Mouse (Mus musculus): ENCODE measurements around the gene Fut11. TPM values are rescaled to one million over a fixed set of nuclear protein-coding genes. Genes with fewer than 3 reads are reported as not detected.

Gene Fut11
- polyA plus RNA-seq, 1 experiment from 2014 or later, result 29.3 TPM

GRCm38 (mm10) chr14:20725660-20726339 lies 31.0 kb downstream of the Fut11 start:
- Histone ChIP-seq H3K4me2 (no peak overlapping the region), H3K9me3 (no peaks in the 10 kb centered on the region), H3K4me3 (no peak overlapping the region), H3K9ac (no peak overlapping the region), H3K4me1 (replicated peaks) (no peaks in the 10 kb centered on the region), H3K27me3 (no peaks in the 10 kb centered on the region), H3K27ac (no peak overlapping the region), H3K36me3 (peaks cover 96% of the 10 kb centered on the region)
- 88% methylated on average over 6 of the region's 6 CpGs for WGBS
- ATAC-seq (ENCODE audit: low FRiP score), result no peak

GRCm38 (mm10) chr14:20729871-20730270 lies 35.1 kb downstream of the Fut11 start:
- 94% methylated on average over 9 of the region's 9 CpGs for WGBS
- Histone ChIP-seq H3K36me3 (peaks cover 62% of the 10 kb centered on the region), H3K27me3 (no peaks in the 10 kb centered on the region), H3K27ac (no peak overlapping the region), H3K9ac (no peak overlapping the region), H3K4me1 (replicated peaks) (peaks cover 15% of the 10 kb centered on the region), H3K4me2 (no peak overlapping the region), H3K9me3 (no peaks in the 10 kb centered on the region), H3K4me3 (no peak overlapping the region)
- ATAC-seq (ENCODE audit: low FRiP score), result no peak

- ATAC-seq (ENCODE audit: low FRiP score), result no peak
Measured at GRCm38 (mm10) chr14:20730853-20731602, 36.3 kb downstream of the Fut11 start.

GRCm38 (mm10) chr14:20733041-20733951 lies 38.5 kb downstream of the Fut11 start:
- peak overlapping the region; percentile 86 for H3K27ac ChIP-seq
- WGBS, result 51% methylated on average over 12 of the region's 12 CpGs

More at GRCm38 (mm10) chr14:20730853-20731602, 36.3 kb downstream of the Fut11 start:
- H3K4me1 ChIP-seq (replicated peaks), result peaks cover 21% of the 10 kb centered on the region
- H3K27ac ChIP-seq, result no peak overlapping the region
- no peak overlapping the region for H3K4me2 ChIP-seq
- no peak overlapping the region for H3K4me3 ChIP-seq
- H3K9ac ChIP-seq, result no peak overlapping the region
- no peaks in the 10 kb centered on the region for H3K9me3 ChIP-seq
- WGBS, result 93% methylated on average over 9 of the region's 9 CpGs
- H3K27me3 ChIP-seq, result no peaks in the 10 kb centered on the region
- peaks cover 58% of the 10 kb centered on the region for H3K36me3 ChIP-seq

GRCm38 (mm10) chr14:20733952-20734774 lies 39.4 kb downstream of the Fut11 start, which contains the start of gene Ndst2:
Gene Ndst2, minus strand, starts transcription at chr14:20734562.
- peak; percentile 98 for ATAC-seq (ENCODE audit: low FRiP score)
- WGBS, result under 1% methylated on average over 73 of the region's 81 CpGs
- peak within 1 kb of the TSS; percentile 76 for H3K4me3 ChIP-seq
- H3K9ac ChIP-seq, result peak within 1 kb of the TSS; percentile 84
- no peaks in the 10 kb centered on the region for H3K27me3 ChIP-seq
- H3K4me2 ChIP-seq, result peak within 1 kb of the TSS; percentile 81
- peaks cover 55% of the 10 kb centered on the region for H3K36me3 ChIP-seq
- peak within 1 kb of the TSS; percentile 86 for H3K27ac ChIP-seq
- peaks cover 21% of the 10 kb centered on the region for H3K4me1 ChIP-seq (replicated peaks)
- no peaks in the 10 kb centered on the region for H3K9me3 ChIP-seq

More at GRCm38 (mm10) chr14:20733041-20733951, 38.5 kb downstream of the Fut11 start:
- peaks cover 21% of the 10 kb centered on the region for H3K4me1 ChIP-seq (replicated peaks)
- H3K27me3 ChIP-seq, result no peaks in the 10 kb centered on the region
- no peaks in the 10 kb centered on the region for H3K9me3 ChIP-seq
- peak overlapping the region; percentile 76 for H3K4me3 ChIP-seq
- no peak for ATAC-seq (ENCODE audit: low FRiP score)
- H3K4me2 ChIP-seq, result peak overlapping the region; percentile 81
- H3K9ac ChIP-seq, result peak overlapping the region; percentile 84
- peaks cover 55% of the 10 kb centered on the region for H3K36me3 ChIP-seq

GRCm38 (mm10) chr14:20735052-20735451 lies 40.3 kb downstream of the Fut11 start:
- H3K36me3 ChIP-seq, result peaks cover 55% of the 10 kb centered on the region
- peaks cover 21% of the 10 kb centered on the region for H3K4me1 ChIP-seq (replicated peaks)
- H3K9ac ChIP-seq, result 0 out of 2 replicates have a peak overlapping the region, but pooled peaks have one; percentile 84
- H3K27ac ChIP-seq, result 0 out of 2 replicates have a peak overlapping the region, but pooled peaks have one; percentile 48
- no peak for ATAC-seq (ENCODE audit: low FRiP score)
- H3K27me3 ChIP-seq, result no peaks in the 10 kb centered on the region
- 70% methylated on average over 2 of the region's 2 CpGs for WGBS
- H3K4me2 ChIP-seq, result peak overlapping the region; percentile 81
- H3K4me3 ChIP-seq, result peak overlapping the region; percentile 76; the same call in 1 of the 2 replicates
- no peaks in the 10 kb centered on the region for H3K9me3 ChIP-seq

- Histone ChIP-seq H3K4me3 (no peak overlapping the region), H3K4me1 (replicated peaks) (peaks cover 21% of the 10 kb centered on the region), H3K4me2 (no peak overlapping the region), H3K9ac (no peak overlapping the region), H3K27me3 (no peaks in the 10 kb centered on the region), H3K36me3 (peaks cover 55% of the 10 kb centered on the region), H3K27ac (no peak overlapping the region), H3K9me3 (no peaks in the 10 kb centered on the region)
- no peak for ATAC-seq (ENCODE audit: low FRiP score)
- 89% methylated on average over 13 of the region's 13 CpGs for WGBS
Measured at GRCm38 (mm10) chr14:20735892-20736390, 41.2 kb downstream of the Fut11 start.

- Histone ChIP-seq H3K36me3 (peaks cover 64% of the 10 kb centered on the region), H3K4me3 (no peak overlapping the region), H3K9ac (no peak overlapping the region), H3K4me2 (no peak overlapping the region), H3K27ac (no peak overlapping the region), H3K27me3 (no peaks in the 10 kb centered on the region), H3K9me3 (no peaks in the 10 kb centered on the region), H3K4me1 (replicated peaks) (peaks cover 21% of the 10 kb centered on the region)
- 37% methylated on average over 14 of the region's 14 CpGs for WGBS
- no peak for ATAC-seq (ENCODE audit: low FRiP score)
Measured at GRCm38 (mm10) chr14:20737306-20737705, 42.5 kb downstream of the Fut11 start.

GRCm38 (mm10) chr14:20738511-20738910 lies 43.7 kb downstream of the Fut11 start:
- Histone ChIP-seq H3K27me3 (no peaks in the 10 kb centered on the region), H3K4me3 (no peak overlapping the region), H3K4me2 (no peak overlapping the region), H3K4me1 (replicated peaks) (peaks cover 14% of the 10 kb centered on the region), H3K36me3 (peaks cover 71% of the 10 kb centered on the region), H3K9ac (no peak overlapping the region), H3K27ac (no peak overlapping the region), H3K9me3 (no peaks in the 10 kb centered on the region)
- ATAC-seq (ENCODE audit: low FRiP score), result no peak
- WGBS, result 91% methylated on average over 8 of the region's 8 CpGs

GRCm38 (mm10) chr14:20741301-20741700 lies 46.5 kb downstream of the Fut11 start:
- no peak for ATAC-seq (ENCODE audit: low FRiP score)
- Histone ChIP-seq H3K4me2 (no peak overlapping the region), H3K4me1 (replicated peaks) (no peaks in the 10 kb centered on the region; the same call in 1 of the 2 replicates), H3K9ac (no peak overlapping the region; the same call in 1 of the 2 replicates), H3K36me3 (peaks cover 88% of the 10 kb centered on the region), H3K4me3 (no peak overlapping the region), H3K27ac (peak overlapping the region; percentile 23; the same call in 1 of the 2 replicates), H3K9me3 (no peaks in the 10 kb centered on the region), H3K27me3 (no peaks in the 10 kb centered on the region)
- 91% methylated on average over 9 of the region's 9 CpGs for WGBS

GRCm38 (mm10) chr14:20743614-20744013 lies 48.8 kb downstream of the Fut11 start:
- no peak overlapping the region for H3K9ac ChIP-seq
- no peaks in the 10 kb centered on the region for H3K27me3 ChIP-seq
- no peak overlapping the region for H3K4me2 ChIP-seq
- ATAC-seq (ENCODE audit: low FRiP score), result no peak
- H3K36me3 ChIP-seq, result peaks cover 80% of the 10 kb centered on the region
- WGBS, result 89% methylated on average over 3 of the region's 3 CpGs
- H3K27ac ChIP-seq, result no peak overlapping the region
- no peaks in the 10 kb centered on the region for H3K9me3 ChIP-seq
- peaks cover 2% of the 10 kb centered on the region; the same call in 1 of the 2 replicates for H3K4me1 ChIP-seq (replicated peaks)
- no peak overlapping the region for H3K4me3 ChIP-seq

All from hindbrain, embryonic 13.5 days (tissue).